ENCODE assay signal across 7 mouse cellular contexts in genomic region chr11:115490441-115491355, GRCm38 (mm10). TPM values are rescaled to one million over a fixed set of nuclear protein-coding genes. Genes with fewer than 3 reads are reported as not detected.
DNase-seq lines count a peak whose midpoint lies in the region; ATAC-seq and TF ChIP-seq lines count a peak whose summit lies in the region.

No protein-coding gene starts in this region.

- TF ChIP-seq POLR2A in cortical plate, adult 2 months (IDR thresholded peaks at IDR 0.05; ENCODE audit: extremely low read depth, insufficient read depth, low read length): no peak

- DNase-seq in lung, postnatal 10 days: no peak
- DNase-seq in midbrain, embryonic 14.5 days: no peak
- no peak for DNase-seq in layer of hippocampus, adult 9-10 months (ENCODE audit: low spot score)
- no peak for DNase-seq in cerebellum, adult 18-20 months

- no peaks in the 10 kb centered on the region for H3K36me3 ChIP-seq in lung, embryonic 15.5 days
- H3K36me3 ChIP-seq in hindbrain, embryonic 12.5 days: peaks cover 13% of the 10 kb centered on the region
- peaks cover 23% of the 10 kb centered on the region for H3K36me3 ChIP-seq in midbrain, embryonic 14.5 days (ENCODE audit: control insufficient read depth, insufficient read depth, low read length)

- ATAC-seq in lung, embryonic 15.5 days (ENCODE audit: borderline replicate concordance, extremely low read depth, low FRiP score, low TSS enrichment): peak; percentile 28; the same call in 1 of the 2 replicates
- ATAC-seq in hindbrain, embryonic 12.5 days (ENCODE audit: low FRiP score): peak; percentile 36
- no peak; the same call in 1 of the 2 replicates for ATAC-seq in midbrain, embryonic 14.5 days (ENCODE audit: low FRiP score, low TSS enrichment)

- H3K4me3 ChIP-seq in lung, embryonic 15.5 days: peak overlapping the region; percentile 85
- H3K4me3 ChIP-seq in cortical plate, adult 2 months (ENCODE audit: insufficient read depth, low read length): peak overlapping the region; percentile 76
- H3K4me3 ChIP-seq in hindbrain, embryonic 12.5 days: peak overlapping the region; percentile 58
- peak overlapping the region; percentile 59 for H3K4me3 ChIP-seq in midbrain, embryonic 14.5 days (replicated peaks; ENCODE audit: low read depth, low read length)

- H3K27me3 ChIP-seq in lung, embryonic 15.5 days: no peaks in the 10 kb centered on the region
- 0 out of 2 replicates have a peak, but pooled peaks cover 5% of the 10 kb centered on the region for H3K27me3 ChIP-seq in hindbrain, embryonic 12.5 days
- no peaks in the 10 kb centered on the region for H3K27me3 ChIP-seq in midbrain, embryonic 14.5 days (ENCODE audit: control insufficient read depth, insufficient read depth, low read length)

- no peak for TF ChIP-seq CTCF in cortical plate, adult 2 months (IDR thresholded peaks at IDR 0.05; ENCODE audit: extremely low read depth, insufficient read depth, low read length)

- H3K4me1 ChIP-seq in lung, embryonic 15.5 days: peaks cover 16% of the 10 kb centered on the region
- H3K4me1 ChIP-seq in cortical plate, adult 2 months (ENCODE audit: control insufficient read depth, insufficient read depth, low read length): no peaks in the 10 kb centered on the region
- H3K4me1 ChIP-seq in hindbrain, embryonic 12.5 days: peaks cover 18% of the 10 kb centered on the region
- H3K4me1 ChIP-seq in midbrain, embryonic 14.5 days (ENCODE audit: control insufficient read depth, insufficient read depth, low read length): peaks cover 17% of the 10 kb centered on the region; the same call in 1 of the 2 replicates

- no peaks in the 10 kb centered on the region for H3K9me3 ChIP-seq in lung, embryonic 15.5 days
- H3K9me3 ChIP-seq in hindbrain, embryonic 12.5 days (replicated peaks): no peaks in the 10 kb centered on the region
- H3K9me3 ChIP-seq in midbrain, embryonic 14.5 days (ENCODE audit: control insufficient read depth, low read length): no peaks in the 10 kb centered on the region

- H3K4me2 ChIP-seq in lung, embryonic 15.5 days: peak overlapping the region; percentile 87
- H3K4me2 ChIP-seq in hindbrain, embryonic 12.5 days (replicated peaks): peak overlapping the region; percentile 70
- H3K4me2 ChIP-seq in midbrain, embryonic 14.5 days (ENCODE audit: low read length): peak overlapping the region; percentile 70

- WGBS in lung, embryonic 15.5 days: 18% methylated on average over 25 of the region's 25 CpGs
- 26% methylated on average over 25 of the region's 25 CpGs for WGBS in hindbrain, embryonic 12.5 days
- 23% methylated on average over 25 of the region's 25 CpGs for WGBS in midbrain, embryonic 14.5 days

- H3K9ac ChIP-seq in lung, embryonic 15.5 days: peak overlapping the region; percentile 59
- H3K9ac ChIP-seq in hindbrain, embryonic 12.5 days: peak overlapping the region; percentile 74
- peak overlapping the region; percentile 74 for H3K9ac ChIP-seq in midbrain, embryonic 14.5 days (replicated peaks; ENCODE audit: low read length)

- no peak overlapping the region; the same call in 1 of the 2 replicates for H3K27ac ChIP-seq in lung, embryonic 15.5 days
- no peak overlapping the region for H3K27ac ChIP-seq in cortical plate, adult 2 months (ENCODE audit: insufficient read depth, low read length)
- peak overlapping the region; percentile 78 for H3K27ac ChIP-seq in hindbrain, embryonic 12.5 days
- peak overlapping the region; percentile 46; the same call in 1 of the 2 replicates for H3K27ac ChIP-seq in midbrain, embryonic 14.5 days (replicated peaks; ENCODE audit: low read depth, low read length)

RNA-seq across cellular contexts. Expression of gene Nt5c, which starts 1.0 kb away (rescaled TPM):
- polyA plus RNA-seq in lung, embryonic 15.5 days (2015; fragmentation: Nextera tagmentation; extraction: Ambion mirVana): 81.5 and 83.7 TPM in 2 replicates
- polyA plus RNA-seq in cortical plate, adult 2 months (2012; rRNA removed): 85.5 and 85.8 TPM in 2 replicates
- 81.5 and 86.5 TPM in 2 replicates for polyA plus RNA-seq in hindbrain, embryonic 12.5 days (2016; fragmentation: Nextera tagmentation; extraction: Ambion mirVana)
- polyA plus RNA-seq in midbrain, embryonic 14.5 days (2014; fragmentation: Nextera tagmentation; extraction: Ambion mirVana): 93.9 and 110 TPM in 2 replicates

RNA-seq across cellular contexts. Expression of gene Armc7, which starts 15.2 kb away (rescaled TPM):
- polyA plus RNA-seq in lung, embryonic 15.5 days (2015; fragmentation: Nextera tagmentation; extraction: Ambion mirVana): 6.6 and 7.1 TPM in 2 replicates
- polyA plus RNA-seq in cortical plate, adult 2 months (2012; rRNA removed): 8.7 and 11.7 TPM in 2 replicates
- 10.2 and 15.2 TPM in 2 replicates for polyA plus RNA-seq in hindbrain, embryonic 12.5 days (2016; fragmentation: Nextera tagmentation; extraction: Ambion mirVana)
- 16.3 and 16.7 TPM in 2 replicates for polyA plus RNA-seq in midbrain, embryonic 14.5 days (2014; fragmentation: Nextera tagmentation; extraction: Ambion mirVana)

RNA-seq across cellular contexts. Expression of gene Jpt1, which starts 23.5 kb away (rescaled TPM):
- polyA plus RNA-seq in lung, embryonic 15.5 days (2015; fragmentation: Nextera tagmentation; extraction: Ambion mirVana): 504 and 510 TPM in 2 replicates
- 206 and 211 TPM in 2 replicates for polyA plus RNA-seq in cortical plate, adult 2 months (2012; rRNA removed)
- 953 and 959 TPM in 2 replicates for polyA plus RNA-seq in hindbrain, embryonic 12.5 days (2016; fragmentation: Nextera tagmentation; extraction: Ambion mirVana)
- 1,631 and 1,863 TPM in 2 replicates for polyA plus RNA-seq in midbrain, embryonic 14.5 days (2014; fragmentation: Nextera tagmentation; extraction: Ambion mirVana)

RNA-seq across cellular contexts. Expression of gene Slc16a5, which starts 28.4 kb away (rescaled TPM):
- 0.55 and 1.9 TPM in 2 replicates for polyA plus RNA-seq in lung, embryonic 15.5 days (2015; fragmentation: Nextera tagmentation; extraction: Ambion mirVana)
- polyA plus RNA-seq in cortical plate, adult 2 months (2012; rRNA removed): not detected in 2 replicates
- not detected in 2 replicates for polyA plus RNA-seq in hindbrain, embryonic 12.5 days (2016; fragmentation: Nextera tagmentation; extraction: Ambion mirVana)
- not detected in 2 replicates for polyA plus RNA-seq in midbrain, embryonic 14.5 days (2014; fragmentation: Nextera tagmentation; extraction: Ambion mirVana)

RNA-seq across cellular contexts. Expression of gene Sumo2, which starts 45.4 kb away (rescaled TPM):
- polyA plus RNA-seq in lung, embryonic 15.5 days (2015; fragmentation: Nextera tagmentation; extraction: Ambion mirVana): 993 and 1,027 TPM in 2 replicates
- polyA plus RNA-seq in cortical plate, adult 2 months (2012; rRNA removed): 329 and 331 TPM in 2 replicates
- polyA plus RNA-seq in hindbrain, embryonic 12.5 days (2016; fragmentation: Nextera tagmentation; extraction: Ambion mirVana): 1,185 and 1,202 TPM in 2 replicates
- 1,242 and 1,259 TPM in 2 replicates for polyA plus RNA-seq in midbrain, embryonic 14.5 days (2014; fragmentation: Nextera tagmentation; extraction: Ambion mirVana)

Comparison
In these comparisons a context has a peak if more than half of its experiments do, and no peak if none do; other contexts are left out.
1. H3K27ac ChIP-seq: peak in hindbrain, embryonic 12.5 days (single experiment) and midbrain, embryonic 14.5 days (single experiment); none in lung, embryonic 15.5 days (single experiment) and cortical plate, adult 2 months (single experiment).
2. Peak in every context shown above with its lines, with median percentiles within 50 percentile points of each other: H3K4me2 ChIP-seq, H3K4me3 ChIP-seq and H3K9ac ChIP-seq.